Mouse (Mus musculus): ENCODE data around the gene Nampt. TPM values are rescaled to one million over a fixed set of nuclear protein-coding genes. Genes with fewer than 3 reads are reported as not detected.

Nampt gene
- 459 TPM for polyA plus RNA-seq (2014; fragmentation: Illumina TruSeq; extraction: RNeasy Lipid Tissue Mini Kit (QIAGEN cat#74804); ENCODE audit: low read depth, low replicate concordance)

DNA sequence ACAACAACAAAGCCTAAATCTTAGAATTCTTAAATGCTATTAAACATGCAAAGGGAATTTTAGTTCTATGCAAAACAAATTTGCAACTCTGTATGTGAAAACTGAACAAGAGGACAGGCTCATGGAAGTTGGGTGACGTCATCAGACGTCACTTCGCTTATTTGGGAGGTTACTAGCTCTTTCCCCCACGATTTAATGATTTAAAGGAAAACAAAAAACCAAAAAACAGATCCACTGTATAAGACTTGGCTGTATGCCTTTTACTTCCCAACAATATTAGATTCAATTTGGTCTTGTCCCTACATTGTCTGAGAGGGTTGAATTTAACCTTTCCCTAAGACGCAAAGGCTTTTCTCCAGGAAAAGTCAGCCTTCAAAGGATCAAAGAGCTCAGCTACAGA lies at the start of gene Nampt:
Gene Nampt, plus strand, starts transcription at position 130 of the 400 bp plus-strand sequence.

Other genes starting within 250 kb of the Nampt start
- gene Sypl, start 134.3 kb downstream of the Nampt start, polyA plus RNA-seq (2014; fragmentation: Illumina TruSeq; extraction: RNeasy Lipid Tissue Mini Kit (QIAGEN cat#74804); ENCODE audit: low read depth, low replicate concordance), result 298 TPM

Data from adrenal gland, adult 10 weeks (tissue).